Mouse (Mus musculus) heart, postnatal 14 days (tissue): Measurements from ENCODE around the gene Igfbp5. TPM values are rescaled to one million over a fixed set of nuclear protein-coding genes. Genes with fewer than 3 reads are reported as not detected.

Experiments used
- DNase-seq, 2 experiments: peaks; one replicate each; pipeline ENCODE4 v3.0.0; 2021 to 2022
- intact Hi-C: fragments of 180-260 bp; cut with DNase I; formaldehyde crosslinking; loops from one replicate; pipeline ENCODE4 v1.15.1; 2025
- total RNA-seq, 2 experiments: library from RNA; stranded (reverse); gene quantifications; 2 replicates each; pipeline ENCODE4 v1.2.3; 2021

Gene Igfbp5
- total RNA-seq, 2 experiments from 2014 or later = 139 to 161 TPM

GRCm38 (mm10) chr1:72822893-72823292 lies 51.8 kb downstream of the Igfbp5 start:
- intact Hi-C loops = no loop called here
- DNase-seq = no peak

DNA sequence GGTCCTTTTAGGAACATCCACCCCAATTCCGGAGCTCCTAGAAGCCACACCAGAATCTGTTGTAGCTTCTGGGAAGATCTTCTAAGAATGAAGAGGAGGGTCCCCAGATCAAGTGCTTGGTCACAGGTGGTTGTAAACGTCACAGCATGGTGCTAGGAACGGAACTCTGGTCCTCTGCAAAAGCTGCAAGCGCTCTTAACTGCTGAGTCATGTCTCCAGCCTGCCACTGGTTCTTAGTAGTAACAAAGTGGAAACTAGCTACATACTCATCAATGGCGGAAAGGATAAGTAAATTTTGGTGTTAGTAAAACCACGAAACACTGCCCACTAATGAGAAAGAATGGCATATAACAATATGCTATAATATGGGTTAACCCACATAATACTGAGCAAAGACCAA lies 54.7 kb downstream of the Igfbp5 start:
- no peak for DNase-seq
- intact Hi-C loops = no loop called here

GRCm38 (mm10) chr1:72815616-72816015 lies 59.1 kb downstream of the Igfbp5 start:
- no peak for DNase-seq
- intact Hi-C loops = no loop called here

DNA sequence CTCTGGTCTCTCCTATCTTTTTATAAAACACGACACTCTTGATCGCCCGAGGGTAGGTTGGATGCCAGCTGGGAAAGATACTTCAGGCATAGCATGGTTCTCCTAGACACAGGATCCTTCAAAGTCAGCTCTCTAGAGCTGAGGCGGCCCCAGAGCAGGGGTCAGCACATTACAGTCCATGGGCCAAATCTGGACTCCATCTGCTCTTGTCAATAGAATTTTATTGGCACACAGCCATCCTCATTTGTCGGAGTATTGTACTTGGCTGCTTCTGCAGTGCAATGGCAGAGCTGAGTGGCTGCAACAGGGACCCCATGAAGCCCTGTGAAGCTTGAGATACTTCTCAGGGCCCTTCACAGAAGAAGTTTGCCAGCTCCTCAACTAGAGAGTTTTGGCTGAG lies 59.5 kb downstream of the Igfbp5 start:
- intact Hi-C loops = no loop called here
- DNase-seq = no peak

GRCm38 (mm10) chr1:72813639-72814403 lies 60.9 kb downstream of the Igfbp5 start:
- intact Hi-C loops = no loop called here
- DNase-seq = no peak

DNA sequence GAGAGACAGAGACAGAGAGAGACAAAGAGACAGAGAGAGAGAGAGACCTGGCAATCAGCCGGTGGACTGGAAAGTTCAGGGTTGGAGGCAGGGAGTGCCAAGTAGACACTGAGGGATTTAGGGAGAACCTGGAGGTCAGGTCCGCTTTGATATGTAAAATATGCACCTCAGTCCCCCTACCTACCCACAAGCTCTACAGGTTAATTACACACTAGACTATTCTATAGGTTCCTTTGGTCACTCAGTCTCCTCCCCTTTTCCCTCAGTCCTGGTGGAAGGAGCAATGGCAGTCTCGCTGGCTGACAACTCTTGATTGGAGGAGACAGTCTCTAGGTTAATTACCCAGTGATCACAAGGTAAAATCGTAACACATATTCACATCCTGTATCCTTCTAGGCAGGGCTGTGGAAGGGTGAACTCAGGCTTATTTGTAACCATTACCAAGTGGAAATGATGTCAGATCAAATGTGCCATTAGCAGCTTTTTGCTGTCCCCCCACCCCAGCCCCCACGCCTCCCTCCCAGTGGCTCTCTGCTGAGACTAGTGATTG lies 61.5 kb downstream of the Igfbp5 start:
- DNase-seq = no peak
- intact Hi-C loops = no loop called here

DNA sequence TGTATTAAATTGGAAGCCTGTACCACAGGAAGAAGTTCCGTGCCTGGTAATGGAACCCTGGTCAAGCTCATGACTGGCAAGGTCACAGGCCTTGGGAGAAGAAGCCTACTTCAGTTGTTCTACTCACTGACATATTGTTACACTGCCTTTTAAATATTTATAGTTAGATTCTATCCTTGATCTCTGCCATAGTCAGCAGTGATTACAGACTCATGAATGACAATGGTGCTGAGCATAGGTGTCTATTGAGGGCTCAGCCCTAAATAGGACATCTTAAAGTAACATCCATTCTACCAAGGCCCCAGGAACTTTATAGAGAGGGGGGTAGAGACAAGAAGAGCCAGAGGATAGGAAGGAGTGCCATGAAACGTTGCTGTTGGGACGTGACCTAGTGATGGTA lies 63.6 kb downstream of the Igfbp5 start:
- intact Hi-C loops = no loop called here
- DNase-seq = no peak

DNA sequence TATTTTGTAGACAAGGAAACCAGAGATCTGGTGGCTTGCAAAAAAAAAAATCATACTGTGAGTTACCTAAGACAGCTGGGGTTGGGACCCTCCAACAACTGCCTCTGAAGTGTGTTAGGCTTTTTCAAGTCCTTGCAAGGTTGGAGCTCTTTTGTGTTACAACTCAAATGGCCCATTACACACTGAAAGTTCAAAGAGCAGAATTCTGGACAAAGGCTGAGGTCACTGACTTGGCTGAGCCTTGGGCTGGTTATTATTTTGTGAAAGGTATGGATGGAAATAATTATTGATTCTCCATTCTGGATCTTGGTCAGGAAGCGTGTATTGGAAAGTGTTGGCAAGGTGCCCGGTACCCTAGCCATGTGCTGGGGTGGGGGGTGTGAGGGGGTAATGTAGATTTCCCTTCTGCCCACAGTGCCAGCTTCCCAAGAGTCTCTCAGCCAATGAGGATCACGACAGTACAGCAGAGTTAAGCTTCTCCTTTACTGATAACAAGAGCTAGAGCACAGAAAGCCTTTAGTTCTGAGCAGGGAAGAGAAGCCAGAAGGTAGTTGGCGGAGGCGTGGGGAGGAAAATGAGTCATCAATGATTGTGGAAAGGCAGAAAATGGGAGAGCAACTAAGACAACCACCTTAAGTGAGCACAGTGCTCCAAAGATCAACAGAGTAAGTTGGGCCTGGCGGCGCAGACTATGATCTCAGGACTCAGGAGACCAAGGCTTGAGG lies 64.6 kb downstream of the Igfbp5 start:
- no peak for DNase-seq
- intact Hi-C loops = no loop called here

DNA sequence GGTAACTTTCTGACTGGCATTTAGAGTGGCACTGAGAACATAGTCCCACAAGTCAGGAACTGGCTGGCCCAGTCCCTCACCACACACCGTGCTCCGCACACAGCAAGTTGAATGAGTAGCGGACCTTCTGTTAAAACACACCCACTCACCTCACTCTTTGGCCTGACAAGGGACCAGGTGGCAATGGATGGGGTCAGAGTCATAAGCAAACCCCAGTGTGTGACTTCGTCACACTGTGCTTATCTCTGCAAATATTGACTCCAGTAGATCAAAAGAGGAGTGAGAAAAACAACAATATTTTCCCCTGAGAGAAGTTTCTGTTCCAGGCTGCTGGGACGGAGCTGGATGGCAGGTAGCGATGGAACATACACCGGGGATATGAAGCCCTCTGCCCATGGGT lies 65.4 kb downstream of the Igfbp5 start:
- no peak for DNase-seq
- intact Hi-C loops = no loop called here

Other genes starting within 250 kb of the Igfbp5 start
- gene Ankar, start 174.3 kb downstream of the Igfbp5 start, total RNA-seq = not detected
- gene Rpl37a, start 163.6 kb downstream of the Igfbp5 start, total RNA-seq = 100 to 1,000 TPM; 632 to 681 TPM
- gene Igfbp2, start 50.4 kb downstream of the Igfbp5 start, total RNA-seq = 1 to 10 TPM; 1.1 to 1.3 TPM
- not detected for gene Tnp1, start 141.0 kb upstream of the Igfbp5 start, total RNA-seq